Mouse (Mus musculus) kidney, embryonic 14.5 days (tissue): ENCODE data around the gene Ttc28. TPM values are rescaled to one million over a fixed set of nuclear protein-coding genes. Genes with fewer than 3 reads are reported as not detected.

Experiments
- ATAC-seq: fragments of 200-750 bp; cut with Nextera tagmentation; 2 replicates; pipeline ENCODE4 v1.8.0; 2017; ENCODE audit warnings: moderate number of reproducible peaks, mild to moderate bottlenecking, moderate TSS enrichment, moderate library complexity; ENCODE audit not compliant: low FRiP score, low TSS enrichment
- H3K27ac ChIP-seq: fragments of 300-500 bp; sonication (generic); 2 replicates; pipeline ENCODE4 v1.5.1; 2014; ENCODE audit warnings: low read depth, mild to moderate bottlenecking, low read length, moderate library complexity, mixed read lengths
- H3K27me3 ChIP-seq: fragments of 300-500 bp; sonication (generic); 2 replicates; pipeline ENCODE4 v1.6.1; 2014; ENCODE audit warnings: mild to moderate bottlenecking, low read length; ENCODE audit not compliant: control insufficient read depth, insufficient read depth
- H3K36me3 ChIP-seq: fragments of 300-500 bp; sonication (generic); 2 replicates; pipeline ENCODE4 v1.6.1; 2014; ENCODE audit warnings: low read length, mixed read lengths; ENCODE audit not compliant: control insufficient read depth, insufficient read depth
- H3K4me1 ChIP-seq: fragments of 300-500 bp; sonication (generic); 2 replicates; pipeline ENCODE4 v1.6.1; 2014; ENCODE audit warnings: low read length, mixed read lengths; ENCODE audit not compliant: control insufficient read depth, insufficient read depth
- H3K4me2 ChIP-seq: fragments of 300-500 bp; sonication (generic); replicated peaks from 2 replicates; pipeline ENCODE4 v1.6.1; 2014; ENCODE audit warnings: low read depth, mild to moderate bottlenecking, low read length
- H3K4me3 ChIP-seq: fragments of 300-500 bp; sonication (generic); 2 replicates; pipeline ENCODE4 v1.5.1; 2014; ENCODE audit warnings: mild to moderate bottlenecking, low read length
- H3K9ac ChIP-seq: fragments of 300-500 bp; sonication (generic); 2 replicates; pipeline ENCODE4 v1.6.1; 2014; ENCODE audit warnings: low read depth, mild to moderate bottlenecking, low read length, moderate library complexity
- H3K9me3 ChIP-seq: fragments of 300-500 bp; sonication (generic); 2 replicates; pipeline ENCODE4 v1.6.1; 2016; ENCODE audit warnings: low read length; ENCODE audit not compliant: control insufficient read depth
- WGBS: fragments of 180-500 bp; shearing (Covaris S2); extraction: QIAGEN DNeasy Blood & Tissue Kit; methylation state at CpG from one replicate; pipeline ENCODE4 v1.1.7; 2014; 5-methylcytosine and 5-hydroxymethylcytosine counted together
- polyA plus RNA-seq: library from polyadenylated mRNA; unstranded; fragments of >200 nt; fragmentation: Nextera tagmentation; extraction: Ambion mirVana; gene quantifications from 2 replicates; pipeline ENCODE4 v1.2.1, GENCODE M21; 2014

Ttc28 gene
- polyA plus RNA-seq, 1 experiment from 2014 or later = 24.7 TPM

DNA sequence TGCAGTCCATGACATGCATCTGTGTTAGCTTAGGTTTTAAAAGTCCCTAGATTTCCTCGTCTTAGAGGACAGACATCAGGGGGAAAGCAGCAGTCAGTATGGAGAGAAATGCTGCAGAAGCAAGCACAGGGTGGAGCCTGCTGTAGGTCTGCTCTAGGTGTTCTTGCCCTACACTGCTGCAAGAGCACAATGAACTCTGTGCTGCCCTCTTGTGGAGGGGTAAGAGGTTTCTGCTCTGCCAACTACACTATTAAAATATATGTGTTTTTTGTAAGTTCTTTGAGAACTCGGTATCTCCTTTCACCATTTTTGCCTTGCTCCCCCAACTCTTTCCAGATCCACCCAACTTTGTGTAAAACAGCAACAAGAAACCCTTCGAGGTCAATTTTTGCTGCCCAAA lies 425.1 kb downstream of the Ttc28 start:
- peaks cover 9% of the 10 kb centered on the region for H3K4me1 ChIP-seq
- no peak overlapping the region for H3K4me3 ChIP-seq
- ATAC-seq = no peak
- no peaks in the 10 kb centered on the region for H3K9me3 ChIP-seq
- no peak overlapping the region for H3K4me2 ChIP-seq
- no peak overlapping the region for H3K27ac ChIP-seq
- no peaks in the 10 kb centered on the region for H3K36me3 ChIP-seq
- H3K27me3 ChIP-seq = no peaks in the 10 kb centered on the region
- WGBS = 90% methylated on average over 3 of the region's 3 CpGs
- no peak overlapping the region for H3K9ac ChIP-seq

DNA sequence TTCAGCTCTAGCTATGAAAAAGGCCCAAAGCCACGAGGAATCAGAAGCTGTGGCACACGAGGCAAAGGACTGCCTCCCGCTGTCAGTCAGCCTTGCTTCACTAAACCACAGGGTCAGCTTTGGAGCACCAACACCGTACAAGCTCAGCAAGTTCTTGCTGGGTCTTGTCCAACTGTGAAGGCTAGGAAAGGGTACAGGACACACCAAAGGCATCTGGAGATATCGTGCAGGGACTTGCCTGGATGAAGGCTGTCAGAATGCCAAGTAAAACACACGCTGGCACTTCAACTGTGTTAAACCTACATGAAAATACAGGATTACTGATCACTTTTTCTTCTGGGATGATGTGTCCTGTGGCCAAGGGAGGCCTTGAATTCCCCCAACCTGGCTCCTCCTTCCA lies 430.6 kb downstream of the Ttc28 start:
- Histone ChIP-seq H3K4me1 (no peaks in the 10 kb centered on the region), H3K9ac (no peak overlapping the region), H3K4me3 (no peak overlapping the region), H3K4me2 (no peak overlapping the region), H3K9me3 (peaks cover 8% of the 10 kb centered on the region; the same call in 1 of the 2 replicates), H3K27ac (no peak overlapping the region), H3K36me3 (no peaks in the 10 kb centered on the region), H3K27me3 (no peaks in the 10 kb centered on the region)
- no peak for ATAC-seq
- 64% methylated on average over 6 of the region's 6 CpGs for WGBS

DNA sequence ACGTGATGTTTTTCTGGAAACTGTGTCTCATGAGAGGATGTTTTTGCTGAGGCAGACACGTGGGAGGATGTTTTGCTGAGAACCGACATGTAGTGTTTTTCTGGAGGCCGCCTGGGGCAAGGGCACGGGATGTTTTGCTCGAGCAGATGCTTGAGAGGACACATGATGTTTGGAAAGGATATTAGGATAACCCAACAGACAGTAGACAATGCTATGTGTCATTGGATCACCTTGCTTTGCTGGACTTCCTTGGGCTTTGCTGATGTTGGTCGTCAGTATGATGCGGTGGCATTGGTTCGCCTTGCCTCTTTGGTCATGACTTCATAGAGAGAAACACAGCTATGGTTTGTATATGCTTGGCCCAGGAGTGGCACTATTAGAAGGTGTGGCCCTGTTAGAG lies 434.2 kb downstream of the Ttc28 start:
- H3K36me3 ChIP-seq = no peaks in the 10 kb centered on the region
- ATAC-seq = no peak
- 75% methylated on average over 9 of the region's 9 CpGs for WGBS
- H3K9me3 ChIP-seq = peaks cover 8% of the 10 kb centered on the region; the same call in 1 of the 2 replicates
- no peaks in the 10 kb centered on the region for H3K27me3 ChIP-seq
- no peak overlapping the region for H3K27ac ChIP-seq
- no peak overlapping the region for H3K9ac ChIP-seq
- no peaks in the 10 kb centered on the region for H3K4me1 ChIP-seq
- no peak overlapping the region for H3K4me3 ChIP-seq
- no peak overlapping the region for H3K4me2 ChIP-seq

DNA sequence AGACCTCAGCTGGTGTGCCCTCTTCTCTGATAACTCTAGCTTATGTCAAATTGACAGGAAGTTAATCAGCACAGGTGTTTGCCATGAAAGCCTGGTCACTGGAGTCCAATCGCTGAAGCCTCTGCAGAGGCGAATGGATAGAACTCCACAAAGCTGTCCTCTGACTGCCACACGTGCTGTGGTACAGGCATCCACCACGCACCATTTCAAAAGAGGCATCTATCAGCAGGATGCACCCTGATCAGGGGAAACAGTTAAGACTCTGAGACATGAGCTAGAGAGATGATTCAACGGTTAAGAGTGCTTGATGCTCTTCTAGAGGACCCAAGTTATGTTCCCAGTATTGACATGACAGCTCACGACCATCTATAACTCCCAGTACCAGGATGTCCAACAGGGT lies 435.5 kb downstream of the Ttc28 start:
- Histone ChIP-seq H3K36me3 (no peaks in the 10 kb centered on the region), H3K9me3 (peaks cover 8% of the 10 kb centered on the region; the same call in 1 of the 2 replicates), H3K4me3 (no peak overlapping the region), H3K9ac (no peak overlapping the region), H3K27me3 (no peaks in the 10 kb centered on the region), H3K27ac (no peak overlapping the region), H3K4me2 (no peak overlapping the region), H3K4me1 (no peaks in the 10 kb centered on the region)
- no peak for ATAC-seq
- WGBS = 92% methylated on average over 6 of the region's 6 CpGs

DNA sequence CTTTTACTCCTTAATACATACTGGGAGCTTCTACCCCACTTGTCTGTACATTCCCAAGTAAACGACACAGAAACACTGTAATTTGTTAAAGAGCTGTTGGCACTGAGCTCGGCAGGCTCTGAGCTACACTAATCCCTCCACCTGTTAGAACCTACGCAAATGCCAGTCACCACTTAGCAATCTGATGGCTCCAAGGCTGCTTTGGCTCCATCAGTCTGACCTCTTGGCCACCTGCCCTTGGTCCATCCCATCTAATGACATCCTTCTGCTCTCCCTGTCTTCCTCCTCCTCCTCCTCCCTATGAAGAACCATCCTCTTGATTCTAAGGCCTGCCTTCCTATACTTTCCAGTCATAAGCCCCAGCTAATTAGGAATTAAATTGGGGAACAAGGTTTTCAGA lies 437.9 kb downstream of the Ttc28 start:
- Histone ChIP-seq H3K4me3 (no peak overlapping the region), H3K9me3 (peaks cover 8% of the 10 kb centered on the region; the same call in 1 of the 2 replicates), H3K36me3 (no peaks in the 10 kb centered on the region), H3K27ac (no peak overlapping the region), H3K9ac (no peak overlapping the region), H3K4me2 (no peak overlapping the region), H3K4me1 (no peaks in the 10 kb centered on the region), H3K27me3 (no peaks in the 10 kb centered on the region)
- ATAC-seq = no peak
- WGBS = 76% methylated on average over 3 of the region's 3 CpGs

DNA sequence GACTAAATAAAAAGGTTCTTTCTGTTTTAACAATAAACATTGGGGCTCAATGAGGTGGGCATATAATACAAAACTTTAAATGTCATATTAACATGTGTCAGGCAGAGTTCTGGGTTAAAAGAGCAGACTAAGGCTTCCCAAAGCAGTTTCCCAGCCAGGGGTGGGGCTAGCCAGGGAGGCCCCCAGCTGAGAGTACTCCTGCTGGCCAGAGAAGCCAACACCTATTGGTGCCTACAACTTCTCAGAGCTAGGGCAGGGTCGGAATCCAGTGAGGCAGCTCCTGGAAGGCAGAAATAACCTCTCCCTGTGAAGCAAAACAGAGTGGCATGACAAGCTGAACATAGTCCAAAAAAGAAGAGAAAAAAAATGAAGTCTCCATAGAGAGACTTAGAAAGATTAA lies 439.3 kb downstream of the Ttc28 start:
- no peak overlapping the region for H3K4me2 ChIP-seq
- H3K4me3 ChIP-seq = no peak overlapping the region
- 58% methylated on average over 1 of the region's 1 CpGs for WGBS
- no peak overlapping the region for H3K9ac ChIP-seq
- no peaks in the 10 kb centered on the region for H3K4me1 ChIP-seq
- H3K36me3 ChIP-seq = no peaks in the 10 kb centered on the region
- no peak overlapping the region for H3K27ac ChIP-seq
- no peak for ATAC-seq
- peaks cover 1% of the 10 kb centered on the region; the same call in 1 of the 2 replicates for H3K9me3 ChIP-seq
- H3K27me3 ChIP-seq = no peaks in the 10 kb centered on the region

DNA sequence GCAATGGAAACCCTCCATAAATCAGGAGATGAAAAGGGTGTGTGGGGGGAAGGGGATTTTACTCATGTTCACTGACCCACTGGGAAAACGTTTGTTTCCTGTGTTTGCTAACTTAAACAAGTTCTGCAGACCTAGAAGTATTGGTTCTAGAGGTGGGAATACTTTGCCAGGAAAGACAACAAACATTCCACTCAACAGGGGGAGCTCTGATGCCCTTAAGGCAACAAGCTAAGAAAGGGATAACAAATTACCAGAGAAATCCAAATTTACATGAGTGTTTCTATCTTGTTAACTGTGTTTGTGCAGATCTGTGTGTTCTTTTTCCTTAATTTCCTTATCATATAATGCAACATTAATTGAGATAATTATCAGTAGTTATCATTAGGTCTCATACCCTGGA lies 446.2 kb downstream of the Ttc28 start:
- ATAC-seq = no peak
- WGBS = 9% methylated on average over 1 of the region's 1 CpGs

DNA sequence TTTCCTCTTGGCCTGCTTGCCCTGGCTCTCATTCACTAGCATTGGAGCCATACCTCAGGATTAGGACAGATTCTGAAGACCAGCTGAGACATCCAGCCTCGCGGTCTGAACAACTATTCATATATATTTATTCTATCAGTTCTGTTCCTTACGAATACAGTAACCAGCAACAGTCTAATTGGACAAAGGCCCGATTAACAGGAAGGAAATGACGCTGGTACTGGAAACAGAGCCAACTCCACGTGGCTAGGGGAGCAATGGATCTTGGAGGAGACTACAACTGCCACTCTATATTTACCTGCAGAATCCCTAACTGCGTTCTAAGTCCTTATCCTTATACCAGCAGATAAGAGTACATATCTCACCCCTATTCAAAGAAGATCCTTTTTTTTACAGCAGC lies 447.8 kb downstream of the Ttc28 start:
- H3K4me3 ChIP-seq = no peak overlapping the region
- no peaks in the 10 kb centered on the region; the same call in 1 of the 2 replicates for H3K9me3 ChIP-seq
- H3K4me1 ChIP-seq = peaks cover 8% of the 10 kb centered on the region
- H3K4me2 ChIP-seq = no peak overlapping the region
- no peak overlapping the region for H3K9ac ChIP-seq
- no peak overlapping the region for H3K27ac ChIP-seq
- ATAC-seq = no peak
- WGBS = 83% methylated on average over 7 of the region's 7 CpGs
- H3K36me3 ChIP-seq = no peaks in the 10 kb centered on the region
- H3K27me3 ChIP-seq = no peaks in the 10 kb centered on the region

More for the DNA sequence above, 446.2 kb downstream of the Ttc28 start:
- Histone ChIP-seq H3K4me1 (no peaks in the 10 kb centered on the region), H3K4me2 (no peak overlapping the region), H3K27me3 (no peaks in the 10 kb centered on the region), H3K9me3 (no peaks in the 10 kb centered on the region; the same call in 1 of the 2 replicates), H3K4me3 (no peak overlapping the region), H3K9ac (no peak overlapping the region), H3K27ac (no peak overlapping the region), H3K36me3 (no peaks in the 10 kb centered on the region)

DNA sequence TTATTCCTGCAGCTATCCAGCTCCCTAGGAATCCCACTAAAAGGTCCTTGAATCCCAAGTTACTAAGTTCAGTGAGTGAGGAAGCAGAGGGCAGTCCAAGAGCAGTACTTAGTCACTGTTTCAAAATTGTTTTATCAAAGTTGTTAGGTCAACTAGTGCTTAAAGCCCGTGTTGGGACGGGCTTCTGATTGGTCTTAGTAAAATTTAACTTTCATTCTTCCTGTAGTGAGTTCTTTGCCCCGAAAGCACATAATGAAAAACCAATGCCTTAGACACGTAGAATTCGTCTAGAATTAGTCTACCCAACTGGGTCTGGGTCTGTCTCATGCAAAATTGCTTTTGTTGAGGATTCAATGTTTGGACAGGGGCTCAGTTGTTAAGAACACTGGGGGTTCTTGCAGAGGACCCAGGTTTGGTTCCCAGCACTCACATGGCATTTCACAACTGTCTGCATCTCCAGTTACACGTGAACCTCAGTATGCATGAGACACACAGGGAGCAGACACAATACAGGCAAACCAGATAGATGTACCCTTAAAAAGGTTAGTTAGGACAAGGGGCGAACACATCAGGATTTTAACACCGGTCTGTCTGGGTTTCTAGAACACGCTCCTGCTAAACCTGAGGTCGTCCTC lies 450.3 kb downstream of the Ttc28 start:
- WGBS = 29% methylated on average over 10 of the region's 10 CpGs
- H3K9ac ChIP-seq = peak overlapping the region; percentile 93

More for the DNA sequence above, 450.3 kb downstream of the Ttc28 start:
- no peaks in the 10 kb centered on the region; the same call in 1 of the 2 replicates for H3K9me3 ChIP-seq
- peak overlapping the region; percentile 68; the same call in 1 of the 2 replicates for H3K27ac ChIP-seq
- H3K36me3 ChIP-seq = peaks cover under 1% of the 10 kb centered on the region; the same call in 1 of the 2 replicates
- peak overlapping the region; percentile 94 for H3K4me3 ChIP-seq
- H3K4me2 ChIP-seq = peak overlapping the region; percentile 38
- H3K4me1 ChIP-seq = peaks cover 8% of the 10 kb centered on the region
- ATAC-seq = peak; percentile 33; the same call in 1 of the 2 replicates
- no peaks in the 10 kb centered on the region for H3K27me3 ChIP-seq
